Mouse (Mus musculus) hindbrain, postnatal 0 days (tissue): Measurements from ENCODE around the gene Prrxl1. TPM values are rescaled to one million over a fixed set of nuclear protein-coding genes. Genes with fewer than 3 reads are reported as not detected.

Source experiments
- ATAC-seq: fragments of 200-750 bp; cut with Nextera tagmentation; 2 replicates; pipeline ENCODE4 v1.8.0; 2017; ENCODE audit warnings: mild to moderate bottlenecking, moderate TSS enrichment, moderate library complexity
- DNase-seq: peaks from one replicate; pipeline ENCODE4 v3.0.0-alpha.2; 2015; ENCODE audit warnings: low spot score
- H3K27ac ChIP-seq: fragments of 300-500 bp; sonication (generic); 2 replicates; pipeline ENCODE4 v1.5.1; 2014; ENCODE audit warnings: mild to moderate bottlenecking
- H3K27me3 ChIP-seq: fragments of 300-500 bp; sonication (generic); 2 replicates; pipeline ENCODE4 v1.6.1; 2014; ENCODE audit warnings: low read length, mixed read lengths; ENCODE audit not compliant: insufficient read depth
- H3K36me3 ChIP-seq: fragments of 300-500 bp; sonication (generic); 2 replicates; pipeline ENCODE4 v1.6.1; 2014; ENCODE audit warnings: low read length, mixed read lengths; ENCODE audit not compliant: insufficient read depth
- H3K4me1 ChIP-seq: fragments of 300-500 bp; sonication (generic); 2 replicates; pipeline ENCODE4 v1.6.1; 2014; ENCODE audit warnings: antibody characterized with exemption, low read length, mixed read lengths; ENCODE audit not compliant: insufficient read depth
- H3K4me2 ChIP-seq: fragments of 300-500 bp; sonication (generic); 2 replicates; pipeline ENCODE4 v1.6.1; 2014; ENCODE audit warnings: low read depth, mild to moderate bottlenecking, low read length, moderate library complexity, mixed read lengths
- H3K4me3 ChIP-seq: fragments of 300-500 bp; sonication (generic); 2 replicates; pipeline ENCODE4 v1.5.1; 2014; ENCODE audit warnings: low read length
- H3K9ac ChIP-seq: fragments of 300-500 bp; sonication (generic); replicated peaks from 2 replicates; pipeline ENCODE4 v1.6.1; 2014; ENCODE audit warnings: mild to moderate bottlenecking, low read length, moderate library complexity, mixed read lengths
- H3K9me3 ChIP-seq: fragments of 300-500 bp; sonication (generic); 2 replicates; pipeline ENCODE4 v1.6.1; 2016; ENCODE audit warnings: low read length, mixed read lengths
- CTCF ChIP-seq: IDR thresholded peaks from 2 replicates; pipeline ENCODE4 v1.5.1; 2016; ENCODE audit warnings: antibody characterized with exemption, control low read depth, low read depth
- WGBS: fragments of 180-500 bp; shearing (Covaris S2); extraction: QIAGEN DNeasy Blood & Tissue Kit; methylation state at CpG from one replicate; pipeline ENCODE4 v1.1.7; 2014; 5-methylcytosine and 5-hydroxymethylcytosine counted together
- polyA plus RNA-seq: library from polyadenylated mRNA; unstranded; fragments of >200 nt; fragmentation: Nextera tagmentation; extraction: Ambion mirVana; gene quantifications from 2 replicates; pipeline ENCODE4 v1.2.1, GENCODE M21; 2015
- total RNA-seq: library from RNA; depleted of rRNA; stranded (reverse); fragments of >200 nt; gene quantifications from 2 replicates; pipeline ENCODE4 v1.2.3, GENCODE M21; 2014

The Prrxl1 gene
- total and polyA plus RNA-seq, 2 experiments from 2014 or later: 17.8 to 24.1 TPM

- no peak overlapping the region for H3K4me3 ChIP-seq
- no peak for DNase-seq
- 87% methylated on average over 6 of the region's 6 CpGs for WGBS
- no peaks in the 10 kb centered on the region for H3K9me3 ChIP-seq
- ATAC-seq: no peak
- no peaks in the 10 kb centered on the region for H3K4me1 ChIP-seq
- no peak overlapping the region for H3K27ac ChIP-seq
- no peak overlapping the region for H3K4me2 ChIP-seq
- no peaks in the 10 kb centered on the region for H3K27me3 ChIP-seq
- no peaks in the 10 kb centered on the region for H3K36me3 ChIP-seq
- no peak overlapping the region for H3K9ac ChIP-seq
- TF ChIP-seq CTCF: no peak
Measured at GRCm38 (mm10) chr14:32663099-32663498, 63.9 kb downstream of the Prrxl1 start.

- no peak for TF ChIP-seq CTCF
- Histone ChIP-seq H3K4me3 (no peak overlapping the region), H3K36me3 (no peaks in the 10 kb centered on the region), H3K27me3 (no peaks in the 10 kb centered on the region), H3K27ac (no peak overlapping the region), H3K9ac (no peak overlapping the region), H3K4me1 (no peaks in the 10 kb centered on the region), H3K9me3 (no peaks in the 10 kb centered on the region), H3K4me2 (no peak overlapping the region)
- WGBS: 54% methylated on average over 3 of the region's 3 CpGs
- no peak for DNase-seq
- ATAC-seq: no peak
Measured at GRCm38 (mm10) chr14:32673178-32673577, 74.0 kb downstream of the Prrxl1 start.

DNA sequence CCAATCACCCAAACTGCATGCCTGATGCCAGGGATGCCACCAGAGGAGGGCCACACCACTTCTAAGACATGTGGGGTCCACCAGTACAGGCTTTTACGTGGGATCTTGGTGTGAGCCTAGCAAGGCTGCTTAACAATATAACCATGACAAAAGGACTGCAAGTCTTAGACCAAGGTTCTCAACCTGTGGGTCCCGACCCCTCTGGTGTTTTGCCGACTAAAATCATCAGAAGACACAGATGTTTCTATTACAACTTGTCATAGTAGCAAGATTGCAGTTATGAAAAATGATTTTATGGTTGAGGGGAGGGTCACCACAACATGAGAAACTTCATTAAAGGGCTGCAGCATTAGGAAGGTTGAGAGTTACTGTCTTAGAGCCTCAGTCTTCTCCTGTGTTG, 79.4 kb downstream of the Prrxl1 start:
- no peak overlapping the region for H3K27ac ChIP-seq
- peaks cover 4% of the 10 kb centered on the region; the same call in 1 of the 2 replicates for H3K4me1 ChIP-seq
- H3K9me3 ChIP-seq: no peaks in the 10 kb centered on the region
- H3K9ac ChIP-seq: no peak overlapping the region
- H3K36me3 ChIP-seq: no peaks in the 10 kb centered on the region
- no peaks in the 10 kb centered on the region for H3K27me3 ChIP-seq
- no peak overlapping the region for H3K4me2 ChIP-seq
- 69% methylated on average over 3 of the region's 3 CpGs for WGBS
- H3K4me3 ChIP-seq: no peak overlapping the region
- ATAC-seq (no peak), DNase-seq (no peak)
- TF ChIP-seq CTCF: no peak

DNA sequence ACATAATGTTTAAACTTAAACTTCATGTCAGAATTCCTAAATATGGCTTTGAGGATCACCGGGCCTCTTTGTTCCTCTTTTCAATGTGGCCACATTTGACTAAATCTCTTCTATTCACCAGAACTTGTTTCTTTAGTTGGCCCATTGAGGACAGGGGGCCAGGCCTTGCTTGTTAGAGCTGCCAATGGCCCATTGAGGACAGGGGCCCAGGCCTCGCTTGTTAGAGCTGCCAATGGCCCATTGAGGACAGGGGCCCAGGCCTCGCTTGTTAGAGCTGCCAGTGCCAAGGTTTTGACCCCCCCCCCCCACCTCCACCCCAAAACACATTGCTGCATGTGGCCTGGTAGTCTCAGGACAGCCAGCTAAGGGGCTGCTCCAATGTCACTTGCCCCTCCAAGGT, 82.4 kb downstream of the Prrxl1 start:
- Histone ChIP-seq H3K27me3 (no peaks in the 10 kb centered on the region), H3K27ac (no peak overlapping the region), H3K4me3 (no peak overlapping the region), H3K4me2 (no peak overlapping the region), H3K36me3 (no peaks in the 10 kb centered on the region), H3K4me1 (peaks cover 10% of the 10 kb centered on the region; the same call in 1 of the 2 replicates), H3K9ac (no peak overlapping the region), H3K9me3 (no peaks in the 10 kb centered on the region)
- 63% methylated on average over 3 of the region's 3 CpGs for WGBS
- DNase-seq: no peak
- no peak for ATAC-seq
- TF ChIP-seq CTCF: no peak

- Histone ChIP-seq H3K4me3 (no peak overlapping the region), H3K9ac (no peak overlapping the region), H3K36me3 (no peaks in the 10 kb centered on the region), H3K4me1 (peaks cover 10% of the 10 kb centered on the region; the same call in 1 of the 2 replicates), H3K27me3 (no peaks in the 10 kb centered on the region), H3K27ac (no peak overlapping the region), H3K9me3 (no peaks in the 10 kb centered on the region), H3K4me2 (no peak overlapping the region)
- DNase-seq: no peak
- no peak for TF ChIP-seq CTCF
- ATAC-seq: no peak
- 92% methylated on average over 12 of the region's 12 CpGs for WGBS
Measured at GRCm38 (mm10) chr14:32682536-32682935, 83.3 kb downstream of the Prrxl1 start.

DNA sequence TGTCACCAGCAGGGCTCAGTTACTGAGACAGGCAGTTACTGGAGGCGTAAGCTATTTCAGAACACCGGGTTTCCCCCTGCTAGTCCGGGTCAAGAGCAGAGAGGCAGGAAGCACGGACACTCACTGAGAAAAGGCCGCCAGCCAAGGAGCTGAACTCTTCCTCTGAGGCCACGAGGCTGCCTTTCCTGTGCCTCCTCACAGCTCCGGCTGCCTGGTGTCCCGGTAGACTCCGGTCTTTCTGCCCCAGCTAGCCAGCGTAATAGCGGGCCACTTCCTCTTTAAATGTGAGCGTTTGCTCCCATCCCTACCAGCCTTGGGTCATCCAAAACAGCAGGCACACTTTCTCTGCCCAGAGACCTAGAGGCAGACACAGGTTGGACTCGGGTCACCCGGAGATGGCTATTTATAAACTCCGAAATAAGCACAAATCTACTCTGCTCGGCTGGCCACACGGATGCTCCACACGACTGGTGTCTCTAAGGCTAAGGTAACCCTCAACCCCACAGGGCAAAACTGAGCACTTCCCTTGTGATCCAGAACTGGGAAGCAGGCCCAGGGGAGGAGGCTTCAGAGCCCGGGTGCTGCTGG, 84.1 kb downstream of the Prrxl1 start:
- Histone ChIP-seq H3K4me1 (peaks cover 10% of the 10 kb centered on the region; the same call in 1 of the 2 replicates), H3K27me3 (no peaks in the 10 kb centered on the region), H3K4me2 (peak overlapping the region; percentile 43; the same call in 1 of the 2 replicates), H3K4me3 (no peak overlapping the region), H3K36me3 (no peaks in the 10 kb centered on the region), H3K27ac (no peak overlapping the region), H3K9me3 (no peaks in the 10 kb centered on the region), H3K9ac (no peak overlapping the region)
- DNase-seq (peak; percentile 14), ATAC-seq (peak; percentile 24; the same call in 1 of the 2 replicates)
- TF ChIP-seq CTCF: no peak
- 53% methylated on average over 19 of the region's 19 CpGs for WGBS

GRCm38 (mm10) chr14:32683982-32684734, 85.0 kb downstream of the Prrxl1 start:
- Histone ChIP-seq H3K27me3 (no peaks in the 10 kb centered on the region), H3K27ac (no peak overlapping the region), H3K9ac (no peak overlapping the region), H3K4me2 (peak overlapping the region; percentile 43), H3K36me3 (no peaks in the 10 kb centered on the region), H3K4me3 (peak overlapping the region; percentile 11; the same call in 1 of the 2 replicates), H3K9me3 (no peaks in the 10 kb centered on the region), H3K4me1 (peaks cover 10% of the 10 kb centered on the region; the same call in 1 of the 2 replicates)
- TF ChIP-seq CTCF: no peak
- 21% methylated on average over 19 of the region's 19 CpGs for WGBS
- DNase-seq (peak; percentile 63), ATAC-seq (peak; percentile 45)
